Mouse (Mus musculus) embryonic fibroblast, embryonic 13.5 days (primary cell): ENCODE measurements around the gene Syncrip. TPM values are rescaled to one million over a fixed set of nuclear protein-coding genes. Genes with fewer than 3 reads are reported as not detected.

Experiments
- H3K27ac ChIP-seq: 2 replicates; pipeline ENCODE4 v1.5.1; 2012; ENCODE audit warnings: low read length, control low read depth, inconsistent platforms; ENCODE audit not compliant: insufficient read depth
- H3K4me1 ChIP-seq: 2 replicates; pipeline ENCODE4 v1.6.1; 2011; ENCODE audit warnings: low read length; ENCODE audit not compliant: control insufficient read depth, insufficient read depth
- H3K4me3 ChIP-seq: 2 replicates; pipeline ENCODE4 v1.5.1; 2011; ENCODE audit warnings: mild to moderate bottlenecking, control low read depth, low read length; ENCODE audit not compliant: insufficient read depth
- CTCF ChIP-seq: IDR thresholded peaks from 2 replicates; pipeline ENCODE4 v1.5.1; 2011; ENCODE audit warnings: mild to moderate bottlenecking, control low read depth, low read length, moderate library complexity, borderline replicate concordance; ENCODE audit not compliant: insufficient read depth
- POLR2A ChIP-seq: IDR thresholded peaks from 2 replicates; pipeline ENCODE4 v1.6.1; 2011; ENCODE audit warnings: low read depth, mild to moderate bottlenecking, control low read depth, low read length, moderate library complexity
- polyA plus RNA-seq: library from polyadenylated mRNA; stranded (reverse); fragments of >200 nt; gene quantifications from 2 replicates; pipeline ENCODE4 v1.2.4, GENCODE M21; 2011; ENCODE audit warnings: low read depth; ENCODE audit not compliant: missing spikeins, insufficient read length

Gene Syncrip
- polyA plus RNA-seq, 1 experiment, result 252 TPM

- TF ChIP-seq POLR2A, result no peak
- no peak for TF ChIP-seq CTCF
- Histone ChIP-seq H3K27ac (no peak overlapping the region), H3K4me3 (peak overlapping the region; percentile 72)
Observed at GRCm38 (mm10) chr9:88437342-88438236, 44.8 kb downstream of the Syncrip start.

GRCm38 (mm10) chr9:88424356-88424755 lies 58.0 kb downstream of the Syncrip start:
- H3K4me3 ChIP-seq, result no peak overlapping the region
- no peak overlapping the region for H3K27ac ChIP-seq
- no peaks in the 10 kb centered on the region for H3K4me1 ChIP-seq
- no peak for TF ChIP-seq POLR2A
- TF ChIP-seq CTCF, result no peak

More at GRCm38 (mm10) chr9:88437342-88438236, 44.8 kb downstream of the Syncrip start:
- peaks cover 2% of the 10 kb centered on the region for H3K4me1 ChIP-seq

DNA sequence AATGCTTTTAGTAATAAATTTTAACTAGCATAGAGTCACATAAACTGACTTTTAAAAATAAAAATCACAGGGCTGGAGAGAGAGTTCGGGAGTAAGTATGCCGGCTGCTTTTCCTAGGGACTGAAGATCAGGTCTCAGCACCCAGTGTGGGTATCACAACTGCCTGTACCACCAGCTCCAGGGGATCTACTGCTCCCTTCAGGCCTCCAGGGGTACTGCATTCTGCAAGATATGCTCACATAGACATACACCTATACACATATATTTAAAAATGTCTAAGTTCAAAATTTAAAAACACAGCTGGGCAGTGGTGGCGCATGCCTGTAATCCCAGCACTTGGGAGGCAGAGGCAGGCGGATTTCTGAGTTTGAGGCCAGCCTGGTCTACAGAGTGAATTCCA lies 59.9 kb downstream of the Syncrip start:
- Histone ChIP-seq H3K4me1 (no peaks in the 10 kb centered on the region), H3K4me3 (no peak overlapping the region), H3K27ac (no peak overlapping the region)
- TF ChIP-seq POLR2A (no peak), CTCF (no peak)

DNA sequence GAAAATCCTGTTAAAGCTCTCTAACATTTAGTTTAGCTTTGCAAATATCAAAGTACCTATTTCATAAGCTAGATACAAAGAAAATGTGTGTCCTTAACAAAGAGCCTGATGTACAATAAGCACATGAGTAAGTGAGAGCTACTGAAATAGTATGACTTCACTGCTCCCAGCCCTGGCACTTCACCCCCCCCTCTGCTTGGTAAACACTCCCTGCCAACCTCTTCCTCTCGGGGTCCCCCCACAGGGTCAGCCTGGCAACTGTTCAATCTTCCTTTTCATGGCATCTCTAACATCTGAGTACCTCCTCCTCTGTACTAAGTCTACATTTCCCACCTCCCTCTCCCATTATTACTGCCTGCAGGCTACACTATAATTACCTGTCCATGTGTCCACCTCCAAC lies 65.6 kb downstream of the Syncrip start:
- TF ChIP-seq POLR2A (no peak), CTCF (no peak)
- no peak overlapping the region for H3K27ac ChIP-seq
- H3K4me1 ChIP-seq, result no peaks in the 10 kb centered on the region
- H3K4me3 ChIP-seq, result no peak overlapping the region

DNA sequence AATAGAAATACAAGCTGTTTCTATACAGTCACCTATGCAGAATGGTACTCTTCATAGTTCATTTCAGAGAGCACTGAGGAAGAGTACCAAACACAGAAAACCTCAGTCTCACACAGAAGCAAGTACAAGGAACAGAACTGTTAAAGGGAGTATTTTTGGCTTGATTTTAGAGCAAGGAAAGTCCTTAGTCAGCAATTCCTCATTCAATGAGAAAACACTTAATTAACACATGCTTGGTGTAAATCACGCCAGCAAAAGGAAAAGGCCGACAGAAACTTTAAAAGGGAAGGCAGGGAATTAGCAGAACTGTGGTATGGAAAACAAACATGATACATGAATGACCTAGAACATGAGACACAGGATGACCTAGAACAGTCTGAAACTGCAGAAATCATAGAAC lies 72.4 kb downstream of the Syncrip start:
- Histone ChIP-seq H3K27ac (no peak overlapping the region), H3K4me3 (no peak overlapping the region), H3K4me1 (no peaks in the 10 kb centered on the region)
- TF ChIP-seq CTCF (no peak), POLR2A (no peak)

- Histone ChIP-seq H3K27ac (no peak overlapping the region), H3K4me1 (no peaks in the 10 kb centered on the region), H3K4me3 (no peak overlapping the region)
- TF ChIP-seq POLR2A (no peak), CTCF (no peak)
Observed at GRCm38 (mm10) chr9:88404515-88404914, 77.9 kb downstream of the Syncrip start.

GRCm38 (mm10) chr9:88404088-88404487 lies 78.3 kb downstream of the Syncrip start:
- no peak overlapping the region for H3K4me3 ChIP-seq
- TF ChIP-seq POLR2A, result no peak
- no peak for TF ChIP-seq CTCF

GRCm38 (mm10) chr9:88398461-88398860 lies 83.9 kb downstream of the Syncrip start:
- no peak overlapping the region for H3K4me3 ChIP-seq
- no peaks in the 10 kb centered on the region for H3K4me1 ChIP-seq
- no peak for TF ChIP-seq CTCF
- no peak overlapping the region for H3K27ac ChIP-seq

More at GRCm38 (mm10) chr9:88404088-88404487, 78.3 kb downstream of the Syncrip start:
- no peak overlapping the region for H3K27ac ChIP-seq
- no peaks in the 10 kb centered on the region for H3K4me1 ChIP-seq

Other genes starting within 250 kb of the Syncrip start
- gene Nt5e, start 155.4 kb downstream of the Syncrip start, polyA plus RNA-seq, result 2.5 and 4.0 TPM in 2 replicates
- 33.9 and 34.3 TPM in 2 replicates for gene Snx14, start 43.6 kb downstream of the Syncrip start, polyA plus RNA-seq
- gene Gm20537, start 26.0 kb downstream of the Syncrip start, polyA plus RNA-seq, result 12.3 and 19.7 TPM in 2 replicates
- 5.3 and 8.8 TPM in 2 replicates for gene Zfp949, start 65.4 kb upstream of the Syncrip start, polyA plus RNA-seq
- gene Trim43a, start 98.3 kb upstream of the Syncrip start, polyA plus RNA-seq, result not detected in 2 replicates
- 21.1 and 21.4 TPM in 2 replicates for gene Mthfsl, start 237.7 kb upstream of the Syncrip start, polyA plus RNA-seq
- not detected in 2 replicates for gene Bcl2a1d, start 249.3 kb upstream of the Syncrip start, polyA plus RNA-seq